Mouse (Mus musculus) kidney, embryonic 16.5 days (tissue): ENCODE data around the gene Rfc2. TPM values are rescaled to one million over a fixed set of nuclear protein-coding genes. Genes with fewer than 3 reads are reported as not detected.

Experiments used
- ATAC-seq: fragments of 200-750 bp; cut with Nextera tagmentation; 2 replicates; pipeline ENCODE4 v1.8.0; 2017; ENCODE audit warnings: moderate TSS enrichment; ENCODE audit not compliant: low FRiP score, low TSS enrichment
- H3K27ac ChIP-seq: fragments of 300-500 bp; sonication (generic); 2 replicates; pipeline ENCODE4 v1.5.1; 2014; ENCODE audit warnings: low read length
- H3K27me3 ChIP-seq: fragments of 300-500 bp; sonication (generic); 2 replicates; pipeline ENCODE4 v1.6.1; 2014; ENCODE audit warnings: low read length, control low read depth, mixed read lengths; ENCODE audit not compliant: insufficient read depth
- H3K36me3 ChIP-seq: fragments of 300-500 bp; sonication (generic); 2 replicates; pipeline ENCODE4 v1.6.1; 2014; ENCODE audit warnings: low read length, control low read depth, mixed read lengths; ENCODE audit not compliant: insufficient read depth
- H3K4me1 ChIP-seq: fragments of 300-500 bp; sonication (generic); 2 replicates; pipeline ENCODE4 v1.6.1; 2014; ENCODE audit warnings: low read length, control low read depth, mixed read lengths; ENCODE audit not compliant: insufficient read depth
- H3K4me2 ChIP-seq: fragments of 300-500 bp; sonication (generic); replicated peaks from 2 replicates; pipeline ENCODE4 v1.6.1; 2014; ENCODE audit warnings: low read depth, low read length
- H3K4me3 ChIP-seq: fragments of 300-500 bp; sonication (generic); 2 replicates; pipeline ENCODE4 v1.5.1; 2014; ENCODE audit warnings: mild to moderate bottlenecking, low read length
- H3K9ac ChIP-seq: fragments of 300-500 bp; sonication (generic); replicated peaks from 2 replicates; pipeline ENCODE4 v1.6.1; 2014; ENCODE audit warnings: low read length
- H3K9me3 ChIP-seq: fragments of 300-500 bp; sonication (generic); 2 replicates; pipeline ENCODE4 v1.6.1; 2016; ENCODE audit warnings: low read length, control low read depth
- WGBS: fragments of 180-500 bp; shearing (Covaris S2); extraction: QIAGEN DNeasy Blood & Tissue Kit; methylation state at CpG from one replicate; pipeline ENCODE4 v1.1.7; 2014; 5-methylcytosine and 5-hydroxymethylcytosine counted together
- polyA plus RNA-seq: library from polyadenylated mRNA; unstranded; fragments of >200 nt; fragmentation: Nextera tagmentation; extraction: Ambion mirVana; gene quantifications from 2 replicates; pipeline ENCODE4 v1.2.1, GENCODE M21; 2015

Gene Rfc2
- polyA plus RNA-seq, 1 experiment from 2014 or later: 302 TPM

DNA sequence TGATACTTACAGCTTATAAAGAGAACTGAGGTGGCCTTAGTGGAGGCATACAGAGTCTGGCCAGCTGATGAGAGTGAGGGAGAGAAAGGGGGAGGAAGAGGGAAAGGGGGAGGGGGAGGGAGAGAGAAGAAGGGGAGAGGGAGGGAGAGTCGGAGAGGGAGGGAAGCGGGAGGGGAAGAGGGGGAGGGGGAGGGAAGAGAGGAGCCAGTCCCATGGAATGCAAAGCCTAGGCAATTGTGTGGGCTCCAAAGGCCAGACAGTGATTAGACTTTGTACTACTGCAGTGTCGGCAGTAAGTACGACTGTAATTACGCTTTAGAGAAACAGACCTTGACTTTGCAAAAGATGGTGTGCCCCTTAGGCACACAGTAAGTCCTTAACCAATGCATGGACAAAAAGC, 32.9 kb upstream of the Rfc2 start:
- 38% methylated on average over 5 of the region's 5 CpGs for WGBS
- no peaks in the 10 kb centered on the region for H3K36me3 ChIP-seq
- no peak overlapping the region for H3K4me2 ChIP-seq
- no peak overlapping the region for H3K9ac ChIP-seq
- no peak for ATAC-seq
- H3K27ac ChIP-seq: no peak overlapping the region
- H3K4me1 ChIP-seq: peaks cover 40% of the 10 kb centered on the region
- no peak overlapping the region for H3K4me3 ChIP-seq
- H3K9me3 ChIP-seq: no peaks in the 10 kb centered on the region
- no peaks in the 10 kb centered on the region for H3K27me3 ChIP-seq

DNA sequence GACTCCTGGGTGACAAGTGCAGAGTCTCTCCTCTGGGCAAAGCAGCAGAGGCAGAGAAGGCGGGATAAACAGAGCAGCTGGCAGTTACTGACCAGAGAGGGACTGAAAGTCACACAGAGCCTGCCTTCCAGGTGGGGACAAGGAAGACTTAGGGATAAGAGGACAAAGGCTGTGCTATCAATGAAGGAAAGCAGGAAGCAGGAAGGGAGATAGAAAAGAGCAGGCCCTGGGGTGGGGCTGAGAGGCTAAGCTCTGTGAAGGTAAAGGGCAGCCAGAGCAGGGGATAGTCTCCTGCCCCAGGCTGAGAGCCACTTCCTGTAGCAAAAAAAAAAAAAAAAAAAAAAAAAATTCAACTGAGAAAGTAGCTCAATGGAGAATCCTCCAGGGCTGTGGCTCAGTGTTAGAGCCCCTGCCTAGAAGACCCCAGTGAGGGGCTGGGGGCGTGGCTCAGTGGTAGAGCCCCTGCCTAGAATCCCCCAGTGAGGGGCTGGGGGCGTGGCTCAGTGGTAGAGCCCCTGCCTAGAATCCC, 31.5 kb upstream of the Rfc2 start:
- Histone ChIP-seq H3K9ac (no peak overlapping the region), H3K27me3 (no peaks in the 10 kb centered on the region), H3K9me3 (no peaks in the 10 kb centered on the region), H3K4me1 (peaks cover 36% of the 10 kb centered on the region), H3K4me3 (no peak overlapping the region), H3K27ac (no peak overlapping the region), H3K4me2 (peak overlapping the region; percentile 75; the same call in 1 of the 2 replicates), H3K36me3 (no peaks in the 10 kb centered on the region)
- 96% methylated on average over 3 of the region's 3 CpGs for WGBS
- no peak for ATAC-seq

DNA sequence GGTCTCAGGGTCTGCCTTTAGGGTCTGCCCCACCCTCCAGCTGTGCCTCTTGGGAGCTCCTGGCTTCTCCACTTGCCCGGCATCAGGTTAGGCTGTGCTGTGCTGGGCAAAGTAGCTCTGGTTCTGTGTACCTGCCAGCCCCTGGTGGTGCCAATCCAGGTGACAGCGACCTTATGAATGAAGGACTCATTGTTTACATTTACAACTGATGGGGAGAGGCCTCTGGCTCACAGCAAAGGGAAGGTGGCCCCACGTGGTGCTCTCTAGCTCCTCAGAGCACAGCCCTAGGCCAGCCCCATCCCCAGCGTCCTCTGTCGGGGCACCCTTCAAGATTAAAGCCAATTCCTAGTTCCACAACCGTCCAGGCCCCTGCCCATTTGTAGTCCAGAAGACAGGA, 30.3 kb upstream of the Rfc2 start:
- no peak for ATAC-seq
- Histone ChIP-seq H3K4me1 (peaks cover 43% of the 10 kb centered on the region), H3K36me3 (no peaks in the 10 kb centered on the region), H3K4me2 (peak overlapping the region; percentile 75), H3K27me3 (no peaks in the 10 kb centered on the region), H3K9me3 (no peaks in the 10 kb centered on the region), H3K27ac (peak overlapping the region; percentile 96; the same call in 1 of the 2 replicates), H3K4me3 (peak overlapping the region; percentile 64), H3K9ac (peak overlapping the region; percentile 93)
- WGBS: 9% methylated on average over 6 of the region's 6 CpGs

DNA sequence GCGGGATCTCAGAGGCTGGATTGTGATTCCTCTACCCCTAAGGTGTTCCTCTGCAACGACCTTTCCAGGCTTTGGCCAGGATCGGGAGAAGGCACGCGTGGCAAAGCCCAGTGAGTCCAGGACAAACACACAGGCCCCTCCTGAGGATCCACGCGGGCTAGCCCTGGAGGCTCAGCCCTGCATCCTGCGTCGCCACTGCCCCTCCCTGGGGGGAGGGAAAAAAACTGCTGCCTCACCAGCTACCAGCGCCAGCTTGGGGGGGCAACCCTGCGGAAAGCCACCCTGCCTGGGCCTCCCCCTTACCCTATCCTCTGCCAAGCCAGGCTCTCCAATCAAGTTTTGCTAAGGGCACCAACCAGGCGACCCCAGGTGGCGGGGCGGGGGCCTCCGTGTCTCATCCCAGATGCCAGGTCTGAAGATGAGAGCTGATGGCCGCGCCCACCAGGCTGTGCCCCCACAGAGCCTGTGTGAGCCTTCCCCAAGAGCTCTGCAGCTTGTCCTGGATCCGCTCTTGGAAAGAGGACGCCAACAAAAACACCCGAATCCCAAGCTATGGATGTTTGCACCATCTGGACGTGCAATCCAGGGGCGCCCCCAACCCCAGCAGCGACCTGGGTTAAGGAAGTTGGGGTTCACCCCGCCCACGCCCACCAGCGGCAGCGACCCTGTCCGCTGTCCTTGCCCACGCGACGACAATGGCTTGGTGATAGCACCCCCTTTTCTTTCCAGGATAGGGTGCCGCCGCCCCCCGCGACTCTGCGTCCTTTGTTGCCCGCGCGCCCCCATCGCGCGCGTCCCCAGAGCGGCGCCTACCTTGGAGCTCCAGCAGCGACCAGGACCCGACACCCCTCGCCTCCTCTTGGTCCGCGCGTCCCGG, 29.7 kb upstream of the Rfc2 start:
- H3K4me1 ChIP-seq: peaks cover 45% of the 10 kb centered on the region
- no peaks in the 10 kb centered on the region for H3K36me3 ChIP-seq
- peak overlapping the region; percentile 96 for H3K27ac ChIP-seq
- WGBS: 2% methylated on average over 49 of the region's 52 CpGs
- H3K4me2 ChIP-seq: peak overlapping the region; percentile 75
- H3K4me3 ChIP-seq: peak overlapping the region; percentile 64
- H3K27me3 ChIP-seq: no peaks in the 10 kb centered on the region
- no peaks in the 10 kb centered on the region for H3K9me3 ChIP-seq
- ATAC-seq: peak; percentile 3; the same call in 1 of the 2 replicates
- peak overlapping the region; percentile 93 for H3K9ac ChIP-seq

DNA sequence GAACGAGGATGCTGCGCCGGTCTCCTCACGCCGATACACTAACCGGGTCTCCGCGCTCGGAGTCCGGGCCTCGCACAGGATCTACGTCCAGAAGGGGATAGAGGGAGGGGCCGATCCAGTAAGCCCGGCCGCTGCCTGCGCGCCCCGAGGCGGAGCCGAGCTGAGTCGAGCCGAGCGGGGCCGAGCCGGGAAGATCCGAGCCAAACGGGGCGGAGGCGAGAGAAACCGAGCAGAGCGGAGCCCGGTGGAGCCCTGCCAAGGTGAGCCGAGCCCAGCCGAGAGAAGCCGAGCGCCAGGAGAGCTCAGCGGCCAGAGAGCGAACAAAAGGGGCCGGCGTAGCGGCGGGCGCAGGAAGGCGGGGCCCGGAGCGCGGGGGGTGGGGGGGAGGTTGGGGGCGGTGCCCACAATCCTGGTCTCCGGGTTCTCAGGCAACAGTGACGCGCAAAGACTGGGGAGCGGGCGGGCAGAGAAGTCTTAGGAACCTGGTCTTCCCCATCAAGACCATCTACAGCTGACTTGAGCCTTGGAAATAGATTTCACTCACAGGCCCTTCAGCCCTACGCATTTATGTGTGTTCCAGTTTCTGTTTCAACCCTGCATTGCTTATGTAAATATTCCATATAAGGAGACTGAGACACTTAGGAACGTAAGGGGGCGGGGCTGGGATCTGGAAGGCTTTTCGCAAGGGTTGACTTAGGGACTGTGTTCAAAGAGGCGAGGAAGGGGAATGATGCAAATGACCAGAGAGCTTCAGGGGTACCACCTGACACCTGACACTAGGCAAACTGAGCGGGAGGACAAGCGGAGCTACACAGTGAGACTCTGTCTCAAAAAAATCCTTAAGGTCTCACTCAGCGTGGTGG, 28.8 kb upstream of the Rfc2 start, which contains the start of gene Clip2:
Clip2 (minus strand) TSS at position 325 of the 863 bp plus-strand sequence.
- peak within 1 kb of the TSS; percentile 64 for H3K4me3 ChIP-seq
- ATAC-seq: peak; percentile 93
- no peaks in the 10 kb centered on the region for H3K27me3 ChIP-seq
- peak within 1 kb of the TSS; percentile 75 for H3K4me2 ChIP-seq
- H3K9me3 ChIP-seq: no peaks in the 10 kb centered on the region
- H3K27ac ChIP-seq: peak within 1 kb of the TSS; percentile 96
- H3K4me1 ChIP-seq: peaks cover 45% of the 10 kb centered on the region
- 1% methylated on average over 58 of the region's 61 CpGs for WGBS
- H3K36me3 ChIP-seq: no peaks in the 10 kb centered on the region
- peak within 1 kb of the TSS; percentile 93 for H3K9ac ChIP-seq

DNA sequence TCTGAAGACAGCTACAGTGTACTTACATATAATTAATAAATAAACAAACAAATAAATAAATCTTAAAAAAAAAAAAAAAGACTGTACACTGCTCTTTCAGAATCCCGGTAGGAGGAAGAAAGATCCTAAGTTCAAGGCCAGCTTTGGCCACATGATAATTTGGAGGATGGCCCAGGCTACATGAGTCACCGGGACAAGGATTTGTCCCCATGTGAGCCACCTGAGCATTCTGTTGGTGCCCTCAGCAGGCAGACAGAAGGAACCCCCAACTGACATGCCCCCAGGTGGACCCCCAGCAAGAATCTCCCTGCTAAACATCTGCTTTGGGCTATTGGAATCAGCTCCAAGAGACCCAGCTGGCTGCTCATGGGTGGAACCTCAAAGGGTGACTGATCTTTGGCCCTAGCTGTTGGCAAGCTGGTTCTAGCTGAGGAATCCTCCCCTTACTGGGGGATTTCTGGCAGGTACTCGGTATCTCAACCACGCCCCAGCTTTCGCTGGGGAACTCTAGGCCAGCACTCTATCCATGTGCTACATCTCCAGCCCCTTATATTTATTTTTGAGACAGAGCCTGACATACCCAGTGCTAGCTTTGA, 27.1 kb upstream of the Rfc2 start:
- no peak overlapping the region for H3K4me3 ChIP-seq
- WGBS: 85% methylated on average over 5 of the region's 5 CpGs
- H3K9me3 ChIP-seq: no peaks in the 10 kb centered on the region
- H3K4me1 ChIP-seq: peaks cover 39% of the 10 kb centered on the region
- H3K4me2 ChIP-seq: no peak overlapping the region
- H3K36me3 ChIP-seq: no peaks in the 10 kb centered on the region
- no peaks in the 10 kb centered on the region for H3K27me3 ChIP-seq
- H3K9ac ChIP-seq: no peak overlapping the region
- ATAC-seq: no peak
- H3K27ac ChIP-seq: no peak overlapping the region

DNA sequence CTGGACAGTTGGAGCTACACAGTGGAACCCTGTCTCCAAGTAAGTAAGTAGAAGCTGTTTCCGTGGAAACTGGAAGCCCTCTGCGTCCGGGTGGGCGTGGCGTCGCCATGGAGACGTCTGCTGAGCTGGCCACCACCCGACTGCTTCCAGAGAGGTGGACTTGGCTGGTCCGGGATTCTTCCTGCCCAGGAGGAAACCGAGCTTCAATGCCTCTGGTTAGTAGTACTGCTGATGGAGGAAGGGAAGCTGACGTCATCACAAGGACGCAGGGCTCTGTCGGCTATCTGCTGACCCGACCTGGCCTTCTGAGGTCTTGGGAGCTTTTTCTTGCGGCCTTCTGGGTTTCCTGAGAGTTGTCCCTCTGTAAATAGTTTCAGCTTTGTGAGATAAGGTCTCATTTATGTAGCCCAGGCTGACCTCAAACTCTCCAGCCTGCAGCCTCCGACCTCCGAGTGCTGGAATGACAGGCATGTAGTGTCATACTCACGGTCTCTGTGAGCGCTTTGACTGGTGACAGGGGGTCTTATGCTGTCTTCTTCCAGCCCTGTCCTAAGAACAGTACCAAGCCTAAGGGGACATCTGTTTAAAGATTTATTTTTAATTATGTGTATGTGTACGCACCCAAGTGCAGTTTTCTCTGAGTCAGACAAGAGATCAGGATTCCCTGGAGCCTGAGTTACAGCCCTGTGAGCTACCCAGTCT, 25.6 kb upstream of the Rfc2 start:
- Histone ChIP-seq H3K9ac (no peak overlapping the region), H3K27ac (peak overlapping the region; percentile 85), H3K36me3 (no peaks in the 10 kb centered on the region), H3K4me3 (no peak overlapping the region), H3K4me2 (peak overlapping the region; percentile 38), H3K27me3 (no peaks in the 10 kb centered on the region), H3K9me3 (no peaks in the 10 kb centered on the region), H3K4me1 (peaks cover 28% of the 10 kb centered on the region)
- peak; percentile 11; the same call in 1 of the 2 replicates for ATAC-seq
- 9% methylated on average over 20 of the region's 20 CpGs for WGBS

DNA sequence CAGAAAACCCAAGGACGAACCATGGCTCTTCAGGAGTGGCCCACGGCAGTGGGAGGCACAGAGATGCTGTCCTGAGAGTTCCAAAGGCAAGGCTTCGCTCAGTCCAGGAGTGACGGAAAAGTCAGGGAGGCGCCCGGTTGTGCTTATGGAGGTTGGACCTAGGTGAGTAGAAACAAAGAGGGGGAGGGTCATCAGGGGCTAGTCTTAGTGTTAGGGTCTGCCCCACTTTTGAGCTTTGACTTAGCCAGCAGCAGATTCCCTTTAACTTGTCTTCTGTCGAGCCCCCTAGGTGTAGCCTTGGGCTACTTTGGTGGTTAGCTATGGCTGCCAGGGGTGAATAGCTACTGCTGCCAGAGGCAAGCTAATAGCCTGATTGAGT, 21.1 kb upstream of the Rfc2 start, which contains the start of gene Syna:
Syna (minus strand) TSS at position 101 of the 379 bp plus-strand sequence.
- Histone ChIP-seq H3K9ac (no peak within 1 kb of the TSS), H3K36me3 (no peaks in the 10 kb centered on the region), H3K4me3 (no peak within 1 kb of the TSS), H3K27ac (no peak within 1 kb of the TSS), H3K4me2 (no peak within 1 kb of the TSS), H3K4me1 (peaks cover 10% of the 10 kb centered on the region), H3K27me3 (no peaks in the 10 kb centered on the region), H3K9me3 (0 out of 2 replicates have a peak, but pooled peaks cover 3% of the 10 kb centered on the region)
- no peak for ATAC-seq
- WGBS: 92% methylated on average over 7 of the region's 7 CpGs
